ENCODE assay signal across 8 mouse cellular contexts in the genomic region with DNA sequence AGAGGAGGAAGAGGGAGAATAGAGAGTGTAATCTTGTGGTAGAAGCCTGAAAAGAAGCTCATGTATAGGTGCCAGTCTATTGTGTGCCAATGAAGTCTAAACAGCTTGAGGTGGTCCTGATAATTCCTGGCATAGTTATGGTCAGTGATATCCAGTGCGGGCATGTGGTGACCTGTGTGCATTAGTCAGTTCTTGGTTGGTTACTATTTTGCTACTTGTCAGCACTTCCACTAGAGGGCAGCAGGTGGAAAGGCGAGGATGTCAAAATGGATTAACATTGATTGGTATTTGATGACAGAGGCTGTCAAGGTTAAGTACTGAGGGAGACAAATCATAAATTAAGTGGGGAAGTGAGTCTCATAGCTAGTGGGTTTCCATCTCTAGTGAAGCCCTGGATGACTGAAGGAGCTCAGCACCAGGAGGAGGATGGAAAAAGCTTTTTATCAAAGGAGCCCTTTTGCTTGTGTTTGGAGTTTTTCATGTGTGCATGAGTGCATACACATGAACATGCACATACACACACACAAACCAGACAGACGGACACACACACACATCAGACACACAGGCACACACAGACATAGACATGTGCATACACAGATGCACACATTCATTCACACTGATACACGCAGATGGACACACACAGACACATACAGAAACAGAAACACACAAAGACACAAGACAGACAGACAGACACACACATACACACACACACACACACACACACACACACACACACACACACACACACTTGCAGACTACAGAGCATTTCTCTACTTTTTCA.
A peak's percentile ranks its signal among the peaks of the same experiment; 100 is the strongest.
DNase-seq lines count a peak whose midpoint lies in the region; ATAC-seq and TF ChIP-seq lines count a peak whose summit lies in the region.

No protein-coding gene starts in this region.

- no peak overlapping the region for H3K9ac ChIP-seq in midbrain, postnatal 0 days (replicated peaks; ENCODE audit: low read length, poor library complexity, severe bottlenecking)

- TF ChIP-seq CTCF in midbrain, postnatal 0 days (IDR thresholded peaks at IDR 0.05), result peak; percentile 76

- no peak for ATAC-seq in midbrain, postnatal 0 days (ENCODE audit: low FRiP score)

- intact Hi-C loops in heart, postnatal 14 days (cut with DNase I), result loop anchor here (1.0 to 10.0 kb wide), 3 partner anchors 44 to 533 kb away; partner anchors contain the start of genes Fbxo4 and Ghr

- no peak overlapping the region for H3K4me3 ChIP-seq in midbrain, postnatal 0 days (ENCODE audit: low read depth, low read length)

- no peaks in the 10 kb centered on the region for H3K4me1 ChIP-seq in midbrain, postnatal 0 days (ENCODE audit: insufficient read depth, low read length)

- no peaks in the 10 kb centered on the region for H3K27me3 ChIP-seq in midbrain, postnatal 0 days (ENCODE audit: insufficient read depth, low read length)

- no peak overlapping the region for H3K4me2 ChIP-seq in midbrain, postnatal 0 days (ENCODE audit: low read depth, low read length, poor library complexity, severe bottlenecking)

- DNase-seq in heart, postnatal 14 days, result peak; percentile 43 to 67
- no peak for DNase-seq in heart, adult 9 months (ENCODE audit: low spot score in 2 of 2)
- DNase-seq in urinary bladder, postnatal 14 days (ENCODE audit: low spot score), result peak; percentile 53
- DNase-seq in urinary bladder, adult 2 months (ENCODE audit: low spot score), result no peak
- DNase-seq in embryo, embryonic 10.5 days (ENCODE audit: low spot score), result peak; percentile 49
- peak; percentile 35 to 44 for DNase-seq in kidney, postnatal 4 days
- no peak for DNase-seq in midbrain, postnatal 0 days (ENCODE audit: low spot score)
- no peak for DNase-seq in spleen, adult 18-20 months

- WGBS in midbrain, postnatal 0 days, result 61% methylated on average over 4 of the region's 4 CpGs

- H3K36me3 ChIP-seq in midbrain, postnatal 0 days (ENCODE audit: insufficient read depth, low read length), result no peaks in the 10 kb centered on the region

- H3K27ac ChIP-seq in midbrain, postnatal 0 days (ENCODE audit: low read depth, low read length), result no peak overlapping the region

- H3K9me3 ChIP-seq in midbrain, postnatal 0 days (ENCODE audit: low read length), result no peaks in the 10 kb centered on the region

Comparison
In these comparisons a context has a peak if more than half of its experiments do, and no peak if none do; other contexts are left out.
1. DNase-seq: peak in heart, postnatal 14 days (2 of 2), urinary bladder, postnatal 14 days (single experiment), embryo, embryonic 10.5 days (single experiment) and kidney, postnatal 4 days (2 of 2); none in heart, adult 9 months (0 of 2), urinary bladder, adult 2 months (single experiment), midbrain, postnatal 0 days (single experiment) and spleen, adult 18-20 months (0 of 2).